Mouse (Mus musculus) erythroblast, adult 5-6 weeks (primary cell): ENCODE results near the gene Zmynd15. TPM values are rescaled to one million over a fixed set of nuclear protein-coding genes. Genes with fewer than 3 reads are reported as not detected.
"Not testable (repeated sequence)": the region's sequence is repeated elsewhere in the genome, so short reads cannot be mapped to it uniquely, and the experiment has no call there.

Experiments used
- ATAC-seq: replicated peaks from 2 replicates; pipeline ENCODE4 v1.8.0; 2016; ENCODE audit warnings: moderate number of reproducible peaks, mild to moderate bottlenecking, moderate TSS enrichment, inconsistent platforms; ENCODE audit not compliant: poor library complexity, low FRiP score, severe bottlenecking
- total RNA-seq, 2 experiments: library from RNA; stranded (forward) in 1 of 2; stranded (reverse) in 1 of 2; fragments of 150-400 nt in 1 of 2; fragments of 200-764, 138-1000 nt in 1 of 2; gene quantifications; 2 replicates each; pipeline versions ENCODE4 v1.2.3 to v1.2.4; 2015 to 2017; ENCODE audit warnings: low replicate concordance in 2 of 2

Gene Zmynd15
- not detected in 2 replicates for total RNA-seq (2015; ENCODE audit: low replicate concordance)
- not detected in 2 replicates for total RNA-seq (2017; ENCODE audit: low replicate concordance)

DNA sequence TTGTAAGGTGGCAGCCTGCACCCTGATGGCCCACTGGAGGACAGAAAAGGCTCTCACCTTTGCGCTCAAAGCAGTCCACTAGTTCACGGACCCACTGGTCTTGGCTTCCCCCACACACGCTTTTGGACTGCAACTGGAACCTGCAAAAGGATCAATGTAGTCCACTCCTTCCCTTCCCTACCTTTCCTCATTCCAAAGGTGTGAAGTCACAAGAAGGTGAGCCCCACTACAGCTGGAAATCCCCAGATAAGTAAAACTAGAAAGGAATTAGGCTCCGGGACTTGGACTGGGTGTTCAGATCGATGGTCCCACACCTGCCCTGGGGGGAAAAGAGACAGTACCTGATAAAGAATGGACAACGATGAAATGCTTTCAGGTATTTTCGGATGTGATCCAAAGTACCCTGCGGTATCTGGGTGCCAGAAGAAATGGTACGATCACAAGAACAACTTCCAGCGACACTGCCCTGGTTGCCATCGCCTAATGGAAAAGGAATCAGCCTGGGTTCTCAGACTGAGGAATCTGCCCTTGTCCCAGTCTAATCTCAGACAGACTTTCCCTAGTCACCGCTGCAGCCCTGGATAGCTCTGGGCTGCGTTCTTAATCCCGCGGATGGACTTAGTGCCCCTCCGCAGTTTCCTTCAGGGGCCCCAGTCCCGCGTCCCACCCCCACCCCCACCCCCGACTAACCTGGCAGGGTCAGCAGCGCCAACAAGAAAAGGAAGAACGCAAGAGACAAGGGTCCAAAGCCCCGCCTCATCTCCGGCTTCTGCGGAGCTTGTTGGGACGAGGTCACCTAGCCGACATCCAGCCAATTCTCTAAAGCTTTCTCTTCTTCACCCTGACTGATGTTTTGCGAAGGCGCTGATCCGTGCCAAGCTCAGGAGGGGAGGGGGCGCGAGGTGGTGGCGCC, at the start of gene Zmynd15:
Zmynd15 (plus strand) TSS at position 746 of the 913 bp plus-strand sequence.
- no peak for ATAC-seq

DNA sequence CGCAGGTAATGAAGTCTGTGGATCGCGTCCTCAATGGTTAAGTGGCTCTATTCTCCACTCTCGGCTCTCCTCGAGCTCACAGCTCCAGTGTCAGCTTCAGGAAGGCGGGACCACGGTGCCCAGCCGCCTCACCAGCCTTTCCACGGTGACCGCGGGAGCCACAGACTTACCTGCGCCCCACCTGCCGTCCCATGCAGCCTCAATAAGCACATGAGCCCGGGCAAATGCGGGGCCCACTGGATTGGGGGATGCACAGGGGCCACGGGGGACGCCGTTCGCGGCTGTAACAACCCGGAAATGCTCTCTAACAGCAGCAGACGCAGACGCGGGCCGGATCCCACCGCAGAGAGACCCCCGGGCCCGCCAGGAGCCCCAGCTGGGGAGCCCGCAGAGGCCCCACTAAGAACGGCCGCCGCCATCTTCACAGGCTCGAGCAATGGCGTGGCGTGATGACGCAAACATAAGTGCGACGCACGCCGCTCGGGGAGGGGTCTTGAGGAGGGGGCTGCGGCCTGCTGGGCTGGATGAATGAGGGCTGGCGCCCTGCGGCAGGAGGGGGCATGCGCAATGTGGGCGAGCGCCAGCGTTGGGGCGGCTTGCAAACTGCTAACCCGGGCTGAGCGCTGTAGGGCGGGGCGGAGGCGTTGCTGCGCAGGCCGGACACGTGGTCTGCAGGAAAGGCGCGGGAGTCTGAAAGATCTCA, 49.5 kb upstream of the Zmynd15 start, which contains the start of gene Pelp1:
Pelp1 (minus strand) TSS at position 438 of the 703 bp plus-strand sequence.
- peak; percentile 87 for ATAC-seq

DNA sequence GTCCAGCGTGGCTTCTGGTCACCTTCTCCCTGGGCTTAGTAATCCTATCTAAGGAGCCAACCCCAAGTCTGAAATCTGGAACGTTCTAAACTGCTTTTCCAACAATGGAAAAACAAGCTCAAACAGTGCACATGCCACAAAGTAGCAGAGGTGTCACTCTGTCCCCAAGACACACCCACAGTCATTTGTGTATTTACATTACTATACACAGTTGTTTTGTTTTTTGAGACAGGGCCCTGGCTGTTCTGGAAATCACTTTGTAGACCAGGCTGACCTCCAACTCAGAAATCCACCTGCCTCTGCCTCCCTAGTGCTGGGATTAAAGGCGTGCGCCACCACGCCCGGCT, 49.0 kb upstream of the Zmynd15 start:
- peak; percentile 42 for ATAC-seq

DNA sequence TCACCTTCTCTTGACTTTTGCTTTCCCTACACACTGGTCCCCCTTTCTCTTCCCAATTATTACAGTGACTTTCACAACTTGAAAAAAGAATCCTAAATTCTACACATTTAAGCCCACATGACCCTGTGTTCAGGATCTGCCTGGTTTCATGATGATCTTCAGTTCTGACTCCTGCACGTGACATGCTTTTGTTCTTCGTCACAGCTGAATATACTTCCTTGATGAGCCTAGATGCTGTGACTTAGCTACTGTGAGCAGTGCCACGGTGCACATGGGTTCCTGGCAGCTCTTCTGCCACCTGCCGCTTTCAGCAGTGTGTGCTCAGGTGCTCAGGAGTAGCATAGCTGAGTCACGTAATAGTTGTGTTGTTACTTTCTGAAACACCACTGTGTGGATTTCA, 46.6 kb upstream of the Zmynd15 start:
- ATAC-seq: no peak

DNA sequence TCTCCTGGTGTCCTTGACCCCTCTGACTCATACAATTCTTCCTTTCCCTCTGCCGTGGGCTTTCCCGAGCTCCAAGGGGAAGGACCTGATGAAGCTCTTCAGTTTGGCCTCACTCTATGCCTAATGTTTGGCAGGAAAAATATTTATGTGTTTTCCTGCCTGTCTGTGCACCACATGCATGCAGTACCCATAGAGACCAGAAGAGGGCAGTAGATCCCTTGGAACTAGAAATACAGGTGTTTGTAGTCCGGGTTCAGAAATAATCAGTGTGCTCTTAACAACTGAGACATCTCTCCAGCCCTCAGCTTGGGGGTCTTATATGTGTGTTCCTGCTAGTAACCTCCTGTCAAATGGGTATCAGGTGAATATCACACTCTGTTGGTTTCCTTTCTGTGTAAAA, 45.3 kb upstream of the Zmynd15 start:
- ATAC-seq: peak; percentile 47

DNA sequence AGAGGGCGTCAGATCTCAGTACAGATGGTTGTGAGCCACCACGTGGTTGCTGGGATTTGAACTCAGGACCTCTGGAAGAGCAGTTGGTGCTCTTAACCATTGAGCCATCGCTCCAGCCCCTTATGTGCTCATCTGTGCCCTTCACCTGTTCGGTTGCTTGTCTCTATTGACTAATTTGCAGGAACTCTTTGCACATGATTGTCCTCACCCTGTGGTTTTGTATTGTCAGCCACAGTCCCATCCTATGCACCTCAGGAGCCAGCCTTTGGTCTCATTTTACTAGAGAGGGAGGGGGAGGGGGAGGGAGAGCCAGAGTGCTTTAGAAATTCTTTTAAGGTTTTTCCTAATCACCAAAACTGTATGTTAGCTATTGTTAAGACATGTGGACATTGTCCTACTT, 41.0 kb upstream of the Zmynd15 start:
- no peak for ATAC-seq

DNA sequence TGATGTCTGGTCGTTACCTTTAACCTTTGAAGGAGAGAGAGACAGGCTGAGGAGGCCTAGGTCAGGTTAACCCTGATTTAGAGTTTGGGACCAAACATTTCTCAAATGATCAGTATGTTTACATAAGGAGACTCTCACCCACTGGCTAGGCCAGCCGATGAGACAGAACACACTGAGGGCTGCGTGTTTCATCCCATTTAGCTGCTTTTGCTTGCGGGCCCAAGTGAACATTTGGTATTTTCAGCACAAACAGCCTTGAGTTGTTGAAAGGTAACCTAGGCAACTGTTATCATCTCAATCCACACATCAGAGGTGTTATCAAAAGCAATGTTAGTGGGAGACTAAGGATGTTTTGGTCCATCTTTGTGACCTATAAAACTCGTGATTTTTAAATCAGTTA, 39.7 kb upstream of the Zmynd15 start:
- ATAC-seq: no peak

DNA sequence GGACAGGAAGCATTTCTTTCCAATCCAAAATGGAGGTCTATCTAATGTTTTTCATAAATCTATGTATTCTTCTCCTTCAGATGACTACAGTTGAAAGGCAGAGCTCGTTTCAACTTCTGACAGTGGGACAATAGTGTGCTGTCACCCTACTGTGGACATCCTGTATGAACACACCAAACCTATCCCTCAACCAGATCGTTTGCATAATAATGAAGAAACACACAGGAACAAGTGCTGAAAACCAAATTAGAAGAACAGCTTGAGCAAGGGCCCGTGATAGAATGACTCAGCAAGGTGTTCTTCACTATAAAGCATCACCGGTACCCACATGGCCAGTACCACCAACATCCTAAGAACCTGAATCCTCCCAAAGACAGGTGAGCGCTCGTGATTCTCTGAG, 32.6 kb upstream of the Zmynd15 start:
- not testable (repeated sequence) for ATAC-seq

DNA sequence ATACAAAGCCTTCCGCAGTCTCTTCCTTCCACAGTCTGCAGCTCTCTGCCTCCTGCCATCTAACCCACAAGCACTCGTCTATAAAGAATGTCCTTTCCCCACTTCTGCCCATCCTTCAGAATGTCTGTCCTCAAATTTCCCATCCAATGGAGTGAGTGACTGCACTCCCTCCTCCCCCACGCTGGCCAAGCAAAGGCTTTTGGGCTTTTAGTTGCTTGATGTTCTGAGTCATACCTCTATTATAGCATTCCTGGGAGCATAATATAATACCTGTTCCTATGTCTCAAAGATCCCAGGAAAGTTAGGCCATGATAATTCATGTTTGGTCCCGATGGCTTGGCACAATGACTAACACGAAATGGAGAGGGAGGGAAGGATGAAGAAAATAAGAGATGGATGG, 27.7 kb upstream of the Zmynd15 start:
- ATAC-seq: no peak

DNA sequence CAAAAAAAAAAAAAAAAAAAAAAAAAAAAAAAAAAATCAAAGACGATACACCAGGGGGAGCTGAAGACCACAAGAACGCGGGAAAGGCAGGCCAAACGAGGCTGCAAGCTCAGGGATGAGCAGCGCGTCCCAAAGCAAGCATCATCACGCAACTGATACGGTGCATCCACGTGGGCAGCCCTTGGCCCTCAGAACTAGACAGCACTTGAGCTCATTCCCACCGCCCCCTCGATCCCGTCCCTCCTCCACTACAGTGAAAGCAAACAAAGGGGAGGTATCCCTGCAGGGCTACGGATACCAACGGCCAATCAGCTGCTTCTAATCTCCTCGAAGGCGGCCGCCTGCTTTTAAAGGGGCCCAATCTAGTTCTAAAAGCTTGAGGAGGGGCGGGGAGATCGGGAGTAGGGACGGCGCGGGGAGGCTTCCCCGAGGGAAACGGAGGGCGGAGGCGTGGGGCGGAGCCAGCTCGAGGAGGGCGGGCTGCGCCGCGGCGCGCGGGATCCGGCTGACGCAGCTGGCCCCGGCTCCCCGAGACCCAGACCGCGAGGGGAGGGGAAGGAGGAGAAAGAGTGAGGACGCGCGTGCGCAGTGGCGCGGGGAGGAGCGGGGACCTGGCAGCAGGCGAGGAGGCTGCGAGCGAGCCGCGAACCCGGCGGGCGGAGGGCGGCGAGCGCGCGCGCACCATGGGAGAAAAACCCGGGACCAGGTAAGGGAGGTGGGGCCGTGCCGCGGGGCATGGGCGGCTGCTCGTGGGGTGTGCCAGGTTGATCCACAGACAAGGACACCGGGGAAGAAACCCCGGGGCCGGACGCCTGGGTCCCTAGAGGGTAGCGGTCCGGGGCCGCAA, 27.0 kb upstream of the Zmynd15 start, which contains the start of gene Arrb2:
Arrb2 (plus strand) TSS at position 588 of the 847 bp plus-strand sequence.
- peak; percentile 90 for ATAC-seq

DNA sequence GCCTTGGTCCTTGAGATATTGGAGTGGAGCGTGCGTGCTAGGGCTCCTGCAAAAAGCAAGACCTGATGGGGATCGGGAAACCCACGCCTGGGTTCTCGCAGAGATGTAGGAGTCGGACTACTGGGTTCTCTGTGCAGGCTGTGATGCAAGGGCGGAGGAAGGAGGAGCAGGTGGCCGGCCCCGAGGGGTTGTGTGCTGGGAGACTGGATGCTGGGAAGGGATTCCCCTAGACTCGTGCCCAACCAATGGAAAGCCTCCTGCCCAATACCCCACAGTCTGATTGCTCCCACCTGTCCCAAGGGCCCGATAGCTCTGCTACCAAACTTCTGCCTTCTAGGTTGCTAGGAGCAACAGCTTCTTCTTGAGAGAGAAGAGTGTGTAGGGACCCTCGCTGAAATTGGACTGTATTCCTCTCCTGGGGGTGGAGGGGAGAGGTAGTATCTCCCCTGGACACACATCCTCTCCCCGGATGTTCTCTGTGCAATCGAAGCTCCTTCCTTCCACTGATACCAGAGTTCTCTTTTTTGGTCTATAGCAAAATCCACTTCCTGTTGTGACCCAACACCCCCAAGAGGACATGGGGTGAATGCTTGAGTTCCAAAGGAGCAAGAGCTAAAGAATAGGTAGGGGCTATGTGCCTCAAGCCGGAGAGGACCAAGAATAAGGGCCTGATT, 26.2 kb upstream of the Zmynd15 start:
- peak; percentile 20 for ATAC-seq

DNA sequence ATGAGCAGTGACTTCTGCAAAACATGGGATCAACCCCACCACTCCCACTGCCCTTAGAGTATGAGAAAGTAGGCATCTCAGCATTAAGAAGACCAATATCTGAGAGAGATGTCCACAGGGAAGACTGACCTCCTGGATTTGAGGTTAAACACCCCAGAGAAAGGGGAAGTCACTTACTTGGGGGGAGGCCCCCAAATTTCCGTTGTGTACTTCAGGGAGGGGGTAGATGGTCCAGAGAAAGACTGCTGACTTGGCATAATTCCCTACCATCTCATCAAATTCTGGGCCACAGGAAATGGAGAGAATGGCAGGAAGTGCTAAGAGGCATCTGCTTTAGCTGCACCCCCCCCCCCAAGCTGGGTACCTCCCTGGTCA, 25.7 kb upstream of the Zmynd15 start:
- no peak for ATAC-seq

DNA sequence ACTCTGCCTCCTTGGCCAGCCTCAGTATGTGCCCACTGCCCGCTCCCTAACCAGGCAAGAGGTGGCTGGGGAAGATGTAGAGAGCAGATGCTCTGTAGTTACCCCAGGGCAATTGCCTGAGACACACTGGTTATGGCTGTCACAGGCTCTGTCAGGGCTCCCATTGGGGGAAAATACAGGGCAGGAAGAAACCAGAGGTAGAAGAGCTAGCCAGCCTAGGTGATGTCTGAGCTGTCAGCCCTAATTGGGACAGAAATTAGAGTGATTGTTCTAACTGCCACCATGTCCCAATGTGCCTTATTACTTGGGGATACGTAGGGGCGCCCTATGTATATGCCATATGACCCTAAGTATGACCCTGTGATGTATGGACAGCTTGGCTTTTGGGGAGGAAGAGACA, 25.3 kb upstream of the Zmynd15 start:
- ATAC-seq: no peak

DNA sequence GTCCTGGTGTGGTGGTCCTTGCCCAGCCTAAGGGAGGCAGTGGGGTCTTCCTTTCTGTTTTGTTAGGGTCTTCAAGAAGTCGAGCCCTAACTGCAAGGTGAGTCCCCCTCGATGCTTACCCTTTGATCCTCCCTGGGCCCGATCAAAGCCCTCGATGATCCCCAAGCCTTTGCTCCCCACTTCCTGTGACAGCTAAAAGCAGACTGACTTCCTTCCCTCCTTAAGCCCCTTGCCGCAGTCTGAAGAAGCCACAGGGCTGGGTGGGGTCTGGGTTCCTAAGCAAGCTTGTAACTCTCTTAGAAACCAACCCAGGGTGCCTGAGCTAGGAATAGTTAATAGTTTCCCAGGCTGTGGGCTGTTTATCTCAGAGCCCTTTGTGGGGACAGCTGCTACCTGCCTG, 23.8 kb upstream of the Zmynd15 start:
- no peak for ATAC-seq

DNA sequence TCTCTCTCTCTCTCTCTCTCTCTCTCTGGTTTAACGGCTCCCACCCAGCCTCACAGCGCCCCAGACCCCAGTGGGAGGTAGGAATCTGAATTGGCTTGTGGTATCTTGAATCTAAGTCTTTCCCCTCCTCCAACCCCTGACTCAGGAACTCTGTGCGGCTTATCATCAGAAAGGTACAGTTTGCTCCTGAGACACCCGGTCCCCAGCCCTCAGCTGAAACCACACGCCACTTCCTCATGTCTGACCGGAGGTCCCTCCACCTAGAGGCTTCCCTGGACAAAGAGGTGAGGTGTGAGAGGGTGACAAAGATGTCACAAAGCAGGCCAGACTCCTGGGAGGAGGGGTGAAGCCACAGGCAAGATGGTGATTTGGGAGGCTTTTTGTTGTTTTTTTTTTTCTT, 21.8 kb upstream of the Zmynd15 start:
- no peak for ATAC-seq

DNA sequence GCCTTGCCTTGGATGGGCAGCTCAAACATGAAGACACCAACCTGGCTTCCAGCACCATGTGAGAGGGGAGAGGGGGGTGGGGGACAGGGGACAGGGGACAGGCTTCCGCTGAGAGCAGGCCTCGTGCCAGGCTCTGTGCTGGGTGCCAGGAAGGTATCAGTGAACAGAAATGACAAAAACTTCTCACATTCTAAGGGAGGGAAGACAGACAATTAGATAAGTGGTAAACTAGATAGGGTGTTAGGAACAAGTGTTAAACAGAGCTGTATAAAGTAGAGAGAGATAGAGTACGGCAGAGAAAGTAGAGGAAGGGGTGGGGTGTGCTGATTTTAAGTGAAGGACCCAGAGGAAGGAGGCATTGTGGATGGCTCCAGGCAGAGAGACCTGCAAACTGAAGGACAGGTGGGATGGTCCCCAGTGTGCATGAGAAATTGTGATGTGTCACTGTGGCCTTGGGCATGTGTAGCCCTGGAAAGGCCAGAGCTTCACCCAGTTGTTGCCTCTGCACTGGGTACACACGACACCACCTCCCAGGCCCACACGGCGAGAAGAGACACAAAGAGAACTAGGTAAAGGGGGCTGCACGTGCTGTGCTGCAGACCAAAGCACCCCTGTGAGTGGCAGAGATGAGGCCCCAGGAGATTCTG, 20.4 kb upstream of the Zmynd15 start:
- ATAC-seq: no peak

DNA sequence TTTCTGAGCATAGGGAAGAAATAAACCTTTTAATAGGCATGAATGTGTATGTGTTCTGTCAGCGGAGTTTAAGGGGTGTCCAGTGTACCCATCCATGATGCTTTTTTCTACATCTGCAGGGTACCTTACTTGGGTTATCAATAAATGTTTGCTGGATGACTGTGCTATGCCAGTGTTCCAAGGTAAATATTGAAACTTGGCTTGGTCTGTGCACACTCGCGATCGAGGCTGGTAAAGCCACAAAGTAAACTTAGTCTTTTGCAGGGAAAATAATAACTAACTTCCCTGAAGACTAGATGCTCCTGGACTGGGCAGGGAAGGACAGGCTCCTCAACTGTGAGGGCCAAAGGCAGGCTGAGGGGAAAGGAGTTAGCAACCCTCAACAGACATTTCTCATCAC, 18.6 kb upstream of the Zmynd15 start:
- ATAC-seq: no peak

DNA sequence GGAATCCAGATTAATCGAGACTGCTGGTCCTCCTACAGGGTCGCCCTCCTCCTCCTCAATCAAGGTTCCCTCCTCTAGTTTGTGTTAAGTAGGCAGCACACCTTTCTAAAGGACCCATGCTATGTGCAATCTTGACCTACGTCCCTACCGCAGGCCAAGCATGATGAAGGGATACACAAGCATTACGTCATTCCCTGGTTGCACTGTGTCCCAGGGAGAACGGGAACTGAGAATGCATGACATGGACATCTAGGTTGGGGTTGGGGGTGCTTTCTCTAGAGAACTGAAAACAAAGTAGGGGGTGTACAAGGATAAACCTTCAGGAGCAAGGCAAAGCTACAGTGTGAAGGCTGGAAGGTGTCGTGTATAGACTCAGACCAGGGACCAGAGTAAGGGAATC, 17.4 kb upstream of the Zmynd15 start:
- ATAC-seq: no peak

DNA sequence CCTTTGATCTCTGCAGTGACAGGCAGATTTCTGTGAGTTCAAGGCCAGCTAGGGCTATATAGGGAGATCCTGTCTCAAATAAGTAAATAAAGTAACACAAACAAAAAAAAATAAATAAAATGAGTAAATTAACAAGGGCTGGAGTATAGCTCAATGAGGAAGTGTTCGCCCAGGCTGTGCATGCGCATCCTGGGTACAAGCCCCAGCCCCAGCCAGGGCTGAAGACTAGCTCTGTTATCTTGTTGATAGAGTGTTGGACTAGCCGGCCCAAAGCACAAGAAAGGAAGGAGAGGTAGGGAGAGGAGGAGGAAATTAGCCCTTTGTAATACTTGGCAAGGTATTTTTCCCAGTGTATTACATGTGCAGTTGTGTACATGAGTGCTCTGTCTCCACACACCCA, 15.3 kb upstream of the Zmynd15 start:
- no peak for ATAC-seq
